Mouse (Mus musculus): ENCODE results near the gene Odaph.

Gene Odaph

DNA sequence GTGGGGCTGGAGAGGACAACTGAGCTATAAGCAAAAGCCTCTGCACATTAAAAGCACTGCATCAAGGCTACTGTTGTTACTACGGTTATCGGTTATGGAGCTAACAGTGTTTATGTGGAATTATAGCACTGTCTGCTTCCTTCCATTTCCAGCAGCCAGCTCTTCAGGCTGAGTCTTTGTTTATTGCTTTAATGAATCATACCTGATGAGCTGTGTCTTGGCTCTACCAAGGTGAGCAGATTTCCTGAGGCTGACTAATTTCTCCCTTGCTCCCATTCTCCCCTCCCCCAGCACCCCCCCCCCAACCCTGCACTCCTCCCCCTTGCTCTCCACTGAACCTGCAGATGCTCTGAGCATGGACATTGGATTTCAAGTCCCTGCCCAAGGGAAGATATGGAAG is 524 bp downstream of the Odaph start:
- in situ Hi-C loops (cut with MboI, MseI), result no loop called here

DNA sequence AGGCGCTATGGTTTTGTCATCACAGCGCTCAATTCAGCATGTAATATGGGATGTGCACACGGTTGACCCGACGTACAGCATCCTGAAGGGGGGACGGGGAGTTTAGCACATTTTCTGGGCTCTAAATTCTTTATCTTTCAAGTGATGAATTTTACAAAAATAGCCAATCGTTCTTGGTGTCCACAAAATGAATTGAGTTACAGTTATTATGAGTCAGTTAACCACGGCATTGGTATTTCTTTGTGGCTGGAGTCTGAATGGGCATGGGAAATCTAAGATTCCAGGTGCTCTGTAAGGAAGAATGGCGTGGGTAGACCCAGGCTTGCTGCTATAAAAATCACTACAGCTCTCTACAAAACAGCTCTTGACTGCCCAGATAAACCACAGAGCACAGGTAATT is 2.0 kb downstream of the Odaph start:
- in situ Hi-C loops (cut with MboI, MseI), result no loop called here

DNA sequence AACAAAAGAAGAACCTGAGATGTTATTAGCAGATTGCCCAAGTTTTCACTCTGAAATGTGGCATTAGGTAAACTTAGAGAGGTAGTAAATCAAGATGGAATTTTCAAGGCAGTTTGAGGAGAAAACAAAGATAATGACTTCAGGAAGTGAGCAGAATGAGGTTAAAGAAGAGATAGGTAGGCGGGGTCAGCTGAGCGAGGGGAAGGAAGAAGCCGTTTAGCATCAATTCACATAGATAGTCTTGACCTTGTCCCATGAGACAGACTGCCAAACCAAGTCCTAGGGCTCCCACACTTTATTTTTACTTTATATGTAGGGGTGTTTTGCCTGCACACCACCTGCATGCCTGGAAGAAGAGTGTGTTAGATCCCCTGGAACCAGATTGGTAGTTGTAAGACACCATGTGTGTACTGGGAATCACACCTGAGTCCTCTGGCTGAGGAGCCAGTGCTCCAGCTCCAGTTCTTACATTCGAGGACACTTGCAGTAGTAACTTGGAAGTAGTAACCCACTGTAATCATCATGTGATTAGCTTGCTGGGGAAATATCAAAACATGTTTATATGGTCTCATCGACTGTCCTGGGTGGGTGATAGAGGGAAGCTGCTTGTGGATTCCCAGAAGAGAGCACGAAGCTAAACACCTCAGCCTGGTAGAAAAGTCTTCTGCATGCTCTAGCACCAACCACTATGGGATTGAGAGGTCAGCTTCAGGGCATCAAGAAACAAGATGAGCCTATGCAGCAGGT is 4.1 kb downstream of the Odaph start:
- in situ Hi-C loops (cut with MboI, MseI), result loop anchor here (5.0 kb wide), 1 partner anchor 69 kb away; no protein-coding TSS in a partner anchor

GRCm38 (mm10) chr5:91993061-91993460 is 5.8 kb downstream of the Odaph start:
- in situ Hi-C loops (cut with MboI, MseI), result loop anchor here (5.0 kb wide), 1 partner anchor 71 kb away; no protein-coding TSS in a partner anchor

DNA sequence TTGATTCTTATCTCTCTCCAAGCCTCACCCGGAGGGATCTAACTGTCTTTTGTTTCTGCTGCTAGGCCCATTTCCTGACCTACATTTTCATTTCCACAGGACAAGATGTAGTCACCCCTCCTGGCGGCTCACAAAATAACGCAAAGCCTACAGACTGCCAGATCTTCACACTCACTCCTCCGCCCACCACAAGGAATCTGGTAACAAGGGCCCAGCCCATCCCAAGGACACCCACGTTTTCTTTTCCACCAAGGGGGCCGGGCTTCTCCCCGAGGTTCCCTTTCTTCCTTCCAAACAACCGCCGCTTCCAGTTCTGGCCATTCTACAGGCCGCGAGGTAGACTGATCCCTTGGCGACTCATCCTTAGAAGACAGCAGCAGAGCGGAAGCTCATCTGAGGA is 7.3 kb downstream of the Odaph start:
- in situ Hi-C loops (cut with MboI, MseI), result loop anchor here (5.0 kb wide), 1 partner anchor 72 kb away; no protein-coding TSS in a partner anchor

DNA sequence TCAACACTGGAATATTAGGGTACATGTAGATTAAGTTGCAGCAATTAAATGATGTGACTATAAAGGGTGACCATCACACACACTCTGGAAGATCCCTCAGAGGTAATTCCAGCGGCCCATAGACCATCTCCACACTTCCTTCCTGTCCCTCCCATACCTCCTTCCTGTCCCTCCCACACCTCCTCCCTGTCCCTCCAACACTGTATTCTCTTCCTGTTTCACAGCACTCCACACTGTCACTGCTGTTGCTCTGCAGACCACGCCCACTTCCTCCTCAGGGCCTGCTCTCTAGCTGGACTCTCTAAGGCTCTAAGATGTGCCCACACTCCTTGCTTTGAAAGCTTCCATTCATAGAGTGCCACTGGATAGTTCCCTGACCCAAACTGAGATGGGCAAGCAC is 13.5 kb downstream of the Odaph start:
- in situ Hi-C loops (cut with MboI, MseI), result loop anchor here (10.0 kb wide), 1 partner anchor 536 kb away; no protein-coding TSS in a partner anchor

DNA sequence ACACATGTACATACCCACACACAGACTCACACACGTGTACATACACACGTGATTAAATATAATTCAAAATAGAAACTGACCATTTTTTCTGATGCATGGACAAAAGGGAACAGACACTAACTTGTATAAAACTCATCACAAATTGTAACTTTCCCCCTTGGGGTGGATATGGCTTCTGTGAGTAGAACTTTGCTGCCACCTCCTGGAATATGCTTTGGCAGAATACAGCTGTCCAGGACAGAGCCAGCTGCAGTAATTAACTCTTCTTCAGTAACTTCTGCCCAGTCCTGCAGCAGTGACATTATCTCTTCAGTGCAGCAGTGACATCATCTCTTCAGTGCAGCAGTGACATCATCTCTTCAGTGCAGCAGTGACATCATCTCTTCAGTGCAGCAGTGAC is 15.7 kb downstream of the Odaph start:
- in situ Hi-C loops (cut with MboI, MseI), result loop anchor here (10.0 kb wide), 1 partner anchor 538 kb away; no protein-coding TSS in a partner anchor

GRCm38 (mm10) chr5:92009827-92010226 is 22.6 kb downstream of the Odaph start:
- in situ Hi-C loops (cut with MboI, MseI), result loop anchor here (10.0 kb wide), 1 partner anchor 545 kb away; no protein-coding TSS in a partner anchor

- in situ Hi-C loops (cut with MboI, MseI), result no loop called here
These were observed 24.5 kb downstream of the Odaph start for GRCm38 (mm10) chr5:92011756-92012155.

DNA sequence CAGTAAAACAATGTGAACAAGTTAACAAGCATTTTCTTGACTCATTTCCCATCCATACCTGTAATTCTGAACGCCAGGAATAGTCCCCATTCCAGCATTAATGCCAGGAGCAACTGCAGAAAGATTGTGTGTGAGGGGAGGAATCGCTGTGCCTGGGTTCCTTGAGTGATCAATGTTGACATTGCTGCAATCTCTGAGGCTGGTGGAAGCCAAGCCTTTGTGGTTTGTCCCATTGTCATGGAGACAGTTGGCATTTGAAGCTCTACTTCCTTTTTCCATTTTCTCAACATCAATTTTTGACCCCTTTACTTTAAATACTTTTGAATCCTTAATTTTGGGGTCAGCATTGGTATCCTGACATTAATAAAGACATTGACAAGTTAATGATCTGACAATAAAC is 32.7 kb downstream of the Odaph start:
- in situ Hi-C loops (cut with MboI, MseI), result no loop called here

DNA sequence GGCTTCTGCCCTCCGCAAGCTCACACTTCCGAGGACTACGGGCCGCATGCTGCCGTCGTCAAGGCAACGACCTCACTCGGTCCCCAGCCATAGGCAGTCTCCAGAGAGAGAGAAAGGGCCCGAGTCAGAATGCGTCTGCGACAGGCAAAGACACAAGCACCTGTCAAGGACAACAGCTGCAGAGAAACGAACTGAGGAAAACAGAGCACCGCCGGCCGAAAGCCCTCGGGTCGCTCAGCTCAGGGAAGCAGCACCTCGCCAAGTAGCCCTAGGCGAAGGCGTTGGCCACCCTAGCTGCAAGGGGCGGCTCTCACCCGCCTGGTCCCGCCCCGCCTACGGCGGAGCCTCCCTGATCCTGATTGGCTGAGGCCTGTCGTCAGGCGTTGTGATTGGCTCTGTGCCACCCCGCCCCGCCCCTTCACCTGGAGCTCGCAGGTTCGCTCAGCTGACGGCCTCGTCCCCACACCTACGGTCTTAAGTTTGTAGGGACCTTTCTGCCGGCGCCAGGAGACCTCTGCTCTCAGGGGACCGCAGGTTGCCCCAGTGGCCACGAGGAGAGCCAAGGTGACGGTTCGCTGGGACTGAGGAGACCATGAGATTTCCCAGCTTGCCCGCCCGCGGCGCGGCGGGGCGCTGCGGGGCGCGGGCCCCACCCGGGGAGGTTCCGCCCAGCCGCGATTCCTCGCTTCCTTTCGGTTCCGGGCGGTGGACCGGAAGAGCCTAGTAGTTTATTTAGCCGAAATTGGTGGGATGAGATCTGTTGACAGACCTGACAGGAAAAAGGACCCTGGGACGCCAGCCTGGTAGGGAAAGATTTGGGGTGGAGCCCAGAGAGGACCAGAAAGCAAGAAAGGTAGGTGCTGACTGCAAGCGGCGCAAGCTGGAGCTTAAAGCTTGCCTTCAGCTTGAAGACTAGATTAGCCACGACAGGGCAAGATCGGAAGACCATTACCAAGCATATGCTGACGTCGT is 55.4 kb downstream of the Odaph start:
- in situ Hi-C loops (cut with MboI, MseI), result loop anchor here (5.0 kb wide), 1 partner anchor 80 kb away; the partner anchor contains the start of gene Rchy1

DNA sequence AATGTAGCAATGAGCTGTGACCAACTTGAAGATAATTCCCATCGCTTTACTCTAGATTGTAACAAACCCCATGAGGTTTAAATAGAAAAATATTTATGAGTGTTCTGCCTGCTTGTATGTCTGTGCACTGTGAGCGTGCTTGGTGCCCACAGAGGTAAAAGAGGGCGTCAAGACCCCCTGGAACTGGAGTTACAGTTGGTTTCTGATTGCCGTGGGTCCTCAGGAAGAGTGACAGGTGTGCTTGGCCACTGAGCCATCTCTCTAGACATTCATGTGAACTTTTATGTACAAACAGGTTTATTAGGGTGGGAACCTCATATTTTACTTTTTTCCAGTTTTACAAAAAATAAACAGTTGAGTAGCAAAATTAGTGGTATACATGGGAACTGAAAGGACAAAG is 56.5 kb downstream of the Odaph start, which contains the start of gene Cdkl2:
Gene Cdkl2 (minus strand): TSS at position 101 of the 400 bp plus-strand sequence.
- in situ Hi-C loops (cut with MboI, MseI), result loop anchor here (5.0 kb wide), 1 partner anchor 81 kb away; the partner anchor contains the start of gene Rchy1
